In the genomic region with DNA sequence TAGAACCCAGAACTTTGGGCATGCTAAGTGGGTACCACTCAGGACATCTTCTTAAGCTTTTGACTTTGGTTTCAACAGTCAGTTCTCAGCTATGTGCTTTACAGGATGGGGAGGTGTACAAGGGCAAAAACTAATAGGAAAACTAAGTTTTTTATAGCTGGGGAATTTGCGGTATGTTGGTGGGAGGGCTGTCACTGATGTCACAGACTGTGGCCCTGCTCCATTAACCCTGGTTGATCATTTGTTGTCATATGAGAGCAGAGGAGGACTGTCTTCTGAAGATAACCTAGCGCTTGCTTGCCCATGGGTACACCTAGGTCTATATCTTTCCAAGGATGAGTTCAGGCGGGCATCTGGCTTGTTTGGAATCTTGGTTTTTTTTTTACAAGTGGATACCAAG, we compare ENCODE assay signal across 17 mouse cellular contexts.
"Had no signal": no experiment of that assay in that cellular context is flagged by ENCODE, and none has a peak within 500 bp of the region (broad histone marks: within the 10 kb centered on the region; RNA-seq: fewer than 3 reads in every experiment).

No protein-coding gene starts in this region.

- H3K9ac ChIP-seq: lung, embryonic 14.5 days; midbrain, embryonic 12.5 days; neural tube, embryonic 13.5 days; neural tube, embryonic 15.5 days; stomach, embryonic 15.5 days had no signal

- H3K4me2 ChIP-seq: lung, embryonic 14.5 days; midbrain, embryonic 12.5 days; neural tube, embryonic 13.5 days; neural tube, embryonic 15.5 days; stomach, embryonic 15.5 days had no signal

- H3K4me3 ChIP-seq: midbrain, embryonic 10.5 days; midbrain, embryonic 12.5 days; myocyte; neural tube, embryonic 13.5 days; neural tube, embryonic 15.5 days; stomach, embryonic 15.5 days had no signal

- ATAC-seq: midbrain, embryonic 16.5 days had no signal

- H3K9me3 ChIP-seq: midbrain, embryonic 10.5 days; midbrain, embryonic 12.5 days; neural tube, embryonic 13.5 days; neural tube, embryonic 15.5 days; stomach, embryonic 15.5 days had no signal

- DNase-seq: lung, adult 18-20 months; lung, embryonic 14.5 days; lung, postnatal 10 days; lung, postnatal 4 days; midbrain, embryonic 14.5 days; right cerebral cortex, postnatal 14 days; thymus, adult 2 months; thymus, postnatal 25 days; thymus, postnatal 4 days had no signal

- H3K27me3 ChIP-seq: neural tube, embryonic 13.5 days; neural tube, embryonic 15.5 days; stomach, embryonic 15.5 days had no signal

- H3K27ac ChIP-seq: midbrain, embryonic 10.5 days; midbrain, embryonic 12.5 days; neural tube, embryonic 13.5 days; neural tube, embryonic 15.5 days; stomach, embryonic 15.5 days; stomach, postnatal 0 days had no signal

- H3K36me3 ChIP-seq: midbrain, embryonic 10.5 days; midbrain, embryonic 12.5 days; neural tube, embryonic 13.5 days; neural tube, embryonic 15.5 days; stomach, embryonic 15.5 days had no signal

- H3K4me1 ChIP-seq: neural tube, embryonic 13.5 days; stomach, embryonic 15.5 days had no signal
